Mouse (Mus musculus): ENCODE data around the gene Tnfrsf13c.

- TF ChIP-seq CTCF (IDR thresholded peaks at IDR 0.05; ENCODE audit: control insufficient read depth, insufficient read depth, low read length) (no peak), POLR2A (IDR thresholded peaks at IDR 0.05; ENCODE audit: borderline replicate concordance, control insufficient read depth, low read depth, low read length) (no peak)
Observed at GRCm38 (mm10) chr15:82199546-82199945, 24.6 kb downstream of the Tnfrsf13c start.

All from bone marrow, adult 2 months (tissue).